In genomic region chr10:115315473-115316171, GRCm38 (mm10) we compare ENCODE assay signal across 8 mouse cellular contexts. TPM values are rescaled to one million over a fixed set of nuclear protein-coding genes. Genes with fewer than 3 reads are reported as not detected.
DNase-seq lines count a peak whose midpoint lies in the region; ATAC-seq and TF ChIP-seq lines count a peak whose summit lies in the region.

Gene Rab21, minus strand, starts transcription at chr10:115315594.

- peak; percentile 88 to 93 for TF ChIP-seq POLR2A in MEL (IDR thresholded peaks at IDR 0.05; ENCODE audit: control insufficient read depth in 1 of 2, insufficient read depth in 1 of 2, low read depth in 1 of 2, low read length in 2 of 2, poor library complexity in 1 of 2)
- peak; percentile 99 for TF ChIP-seq POLR2A in cerebellum, adult 2 months (IDR thresholded peaks at IDR 0.05; ENCODE audit: borderline replicate concordance, insufficient read depth, low read length)

- H3K4me2 ChIP-seq in lung, embryonic 16.5 days (ENCODE audit: low read depth, low read length) = peak within 1 kb of the TSS; percentile 85

- no peaks in the 10 kb centered on the region for H3K9me3 ChIP-seq in MEL (replicated peaks; ENCODE audit: insufficient read depth, low read length)
- H3K9me3 ChIP-seq in lung, embryonic 16.5 days (ENCODE audit: control insufficient read depth, low read length) = no peaks in the 10 kb centered on the region

- peak in 1 of 2 experiments; percentile 54; a peak in 2 of 4 replicates for TF ChIP-seq EP300 in MEL (IDR thresholded peaks at IDR 0.05; ENCODE audit: low read depth in 1 of 2, low read length in 2 of 2)

- H3K9ac ChIP-seq in MEL (ENCODE audit: control insufficient read depth, low read depth, low read length, poor library complexity, severe bottlenecking) = peak within 1 kb of the TSS; percentile 89
- peak within 1 kb of the TSS; percentile 90 for H3K9ac ChIP-seq in lung, embryonic 16.5 days (ENCODE audit: low read length)

- under 1% methylated on average over 48 of the region's 48 CpGs for WGBS in cerebellum, adult 2 months
- WGBS in lung, embryonic 16.5 days = under 1% methylated on average over 45 of the region's 48 CpGs

- peak within 1 kb of the TSS; percentile 70 for H3K27ac ChIP-seq in MEL (ENCODE audit: control insufficient read depth, low read depth, low read length)
- peak within 1 kb of the TSS; percentile 79 for H3K27ac ChIP-seq in cerebellum, adult 2 months (ENCODE audit: insufficient read depth, low read length)
- H3K27ac ChIP-seq in lung, embryonic 16.5 days (ENCODE audit: low read length) = peak within 1 kb of the TSS; percentile 92

- no peaks in the 10 kb centered on the region for H3K27me3 ChIP-seq in MEL (ENCODE audit: control insufficient read depth in 1 of 2, insufficient read depth in 2 of 2, low read length in 2 of 2)
- no peaks in the 10 kb centered on the region for H3K27me3 ChIP-seq in cerebellum, adult 2 months (ENCODE audit: control insufficient read depth, insufficient read depth, low read length)
- no peaks in the 10 kb centered on the region for H3K27me3 ChIP-seq in lung, embryonic 16.5 days (ENCODE audit: control insufficient read depth, insufficient read depth, low read depth, low read length)

- peaks cover 37% of the 10 kb centered on the region for H3K79me2 ChIP-seq in MEL (ENCODE audit: control insufficient read depth, insufficient read depth, low read length, poor library complexity)

- TF ChIP-seq CTCF in MEL (IDR thresholded peaks at IDR 0.05 in 2 of 3, conservative IDR thresholded peaks at IDR 0.05 in 1 of 3; ENCODE audit: control insufficient read depth in 1 of 3, insufficient read depth in 1 of 3, low read depth in 2 of 3, low read length in 3 of 3, poor library complexity in 1 of 3, severe bottlenecking in 1 of 3) = no peak
- TF ChIP-seq CTCF in cerebellum, adult 2 months (IDR thresholded peaks at IDR 0.05; ENCODE audit: borderline replicate concordance, insufficient read depth, low read depth, low read length) = no peak

- TF ChIP-seq RAD21 in MEL (IDR thresholded peaks at IDR 0.05; ENCODE audit: low read depth, low read length) = no peak

- H3K4me1 ChIP-seq in MEL (ENCODE audit: control insufficient read depth in 1 of 2, insufficient read depth in 2 of 2, low read length in 2 of 2) = peaks cover 8 to 30% of the 10 kb centered on the region in 2 experiments
- H3K4me1 ChIP-seq in cerebellum, adult 2 months (ENCODE audit: control insufficient read depth, insufficient read depth, low read length) = peaks cover 24% of the 10 kb centered on the region
- H3K4me1 ChIP-seq in lung, embryonic 16.5 days (replicated peaks; ENCODE audit: control insufficient read depth, insufficient read depth, low read length) = peaks cover 26% of the 10 kb centered on the region

- peak within 1 kb of the TSS; percentile 70 to 94 for H3K4me3 ChIP-seq in MEL (ENCODE audit: control insufficient read depth in 1 of 2, insufficient read depth in 1 of 2, low read depth in 2 of 2, low read length in 2 of 2)
- peak within 1 kb of the TSS; percentile 65 for H3K4me3 ChIP-seq in cerebellum, adult 2 months (replicated peaks; ENCODE audit: insufficient read depth, low read depth, low read length)
- peak within 1 kb of the TSS; percentile 78 for H3K4me3 ChIP-seq in lung, embryonic 16.5 days (ENCODE audit: low read length)

- DNase-seq in MEL (ENCODE audit: low read depth, low spot score) = peak; percentile 90
- peak; percentile 96 to 100 for DNase-seq in cerebellum, adult 2 months
- DNase-seq in forelimb bud, embryonic 11.5 days (ENCODE audit: low read depth, low spot score) = peak; percentile 88
- peak; percentile 87 for DNase-seq in layer of hippocampus, adult 9-10 months (ENCODE audit: low spot score)
- DNase-seq in ovary, postnatal 10 days (ENCODE audit: low spot score) = peak; percentile 99
- peak; percentile 96 to 98 for DNase-seq in thymus, postnatal 10 days (ENCODE audit: low spot score in 2 of 2)

- H3K36me3 ChIP-seq in MEL (ENCODE audit: control insufficient read depth in 1 of 2, insufficient read depth in 2 of 2, low read length in 2 of 2) = peaks cover 0 to 28% of the 10 kb centered on the region in 2 experiments; a peak in 2 of 4 replicates
- H3K36me3 ChIP-seq in lung, embryonic 16.5 days (ENCODE audit: control insufficient read depth, insufficient read depth, low read length) = no peaks in the 10 kb centered on the region

- ATAC-seq in hematopoietic stem cell, adult 5-6 weeks (replicated peaks in 1 of 2; ENCODE audit: insufficient read depth in 1 of 2, low FRiP score in 2 of 2, low TSS enrichment in 1 of 2, low read depth in 1 of 2, poor library complexity in 2 of 2, severe bottlenecking in 2 of 2) = peak; percentile 62 to 79
- peak; percentile 96 for ATAC-seq in lung, embryonic 16.5 days (ENCODE audit: low read depth)

TF ChIP-seq in MEL, 35 proteins besides CTCF, POLR2A, EP300 and RAD21:
- TF ChIP-seq NRF1 (IDR thresholded peaks at IDR 0.05; ENCODE audit: insufficient read depth, low read depth, low read length, poor library complexity, severe bottlenecking) (no peak), HCFC1 (IDR thresholded peaks at IDR 0.05; ENCODE audit: low read depth, low read length) (peak; percentile 81), MAFK (IDR thresholded peaks at IDR 0.05; ENCODE audit: borderline replicate concordance, low read depth, low read length) (no peak), ZKSCAN1 (IDR thresholded peaks at IDR 0.05; ENCODE audit: low read depth, low read length) (no peak), MYC (IDR thresholded peaks at IDR 0.05; ENCODE audit: low read depth, low read length) (no peak), ELF1 (IDR thresholded peaks at IDR 0.05; ENCODE audit: low read depth, low read length) (peak; percentile 84), ZNF384 (IDR thresholded peaks at IDR 0.05; ENCODE audit: low read depth, low read length) (no peak), USF2 (IDR thresholded peaks at IDR 0.05; ENCODE audit: borderline replicate concordance in 1 of 2, insufficient read depth in 1 of 2, low read depth in 1 of 2, low read length in 2 of 2) (peak; percentile 76 to 92), MEF2A (IDR thresholded peaks at IDR 0.05; ENCODE audit: extremely low read depth, insufficient replicate concordance, low read depth, low read length, poor library complexity, severe bottlenecking) (no peak), TBP (IDR thresholded peaks at IDR 0.05; ENCODE audit: low read depth, low read length) (peak; percentile 75), USF1 (IDR thresholded peaks at IDR 0.05; ENCODE audit: low read depth, low read length) (peak; percentile 98), POLR2AphosphoS2 (IDR thresholded peaks at IDR 0.05; ENCODE audit: low read length) (peak; percentile 86), KAT2A (conservative IDR thresholded peaks at IDR 0.05; ENCODE audit: low read depth, low read length) (no peak), POLR2AphosphoS5 (IDR thresholded peaks at IDR 0.05; ENCODE audit: borderline replicate concordance, low read depth, low read length) (peak; percentile 45; the same call in 1 of the 2 replicates), SMC3 (IDR thresholded peaks at IDR 0.05; ENCODE audit: low read depth, low read length) (no peak), BHLHE40 (IDR thresholded peaks at IDR 0.05; ENCODE audit: borderline replicate concordance, low read depth, low read length) (peak; percentile 91), MXI1 (IDR thresholded peaks at IDR 0.05; ENCODE audit: low read depth, low read length) (peak; percentile 73), JUND (IDR thresholded peaks at IDR 0.05; ENCODE audit: low read depth, low read length) (no peak), TAL1 (IDR thresholded peaks at IDR 0.05; ENCODE audit: low read length) (peak; percentile 53), TCF12 (IDR thresholded peaks at IDR 0.05; ENCODE audit: low read depth, low read length) (peak; percentile 51), SIN3A (IDR thresholded peaks at IDR 0.05; ENCODE audit: low read length) (peak; percentile 74; the same call in 1 of the 2 replicates), UBTF (IDR thresholded peaks at IDR 0.05; ENCODE audit: borderline replicate concordance, insufficient read depth, low read depth, low read length) (0 out of 2 replicates have a peak, but pooled peaks have one; percentile 1), NELFE (IDR thresholded peaks at IDR 0.05; ENCODE audit: low read depth, low read length) (peak; percentile 88), MAX (IDR thresholded peaks at IDR 0.05; ENCODE audit: low read length) (peak; percentile 92), RCOR1 (IDR thresholded peaks at IDR 0.05; ENCODE audit: low read depth, low read length) (peak; percentile 50), MYB (IDR thresholded peaks at IDR 0.05; ENCODE audit: low read depth, low read length) (0 out of 2 replicates have a peak, but pooled peaks have one; percentile 16), GATA1 (IDR thresholded peaks at IDR 0.05; ENCODE audit: low read depth, low read length) (peak; percentile 43; the same call in 1 of the 2 replicates), E2F4 (IDR thresholded peaks at IDR 0.05; ENCODE audit: borderline replicate concordance, low read depth, low read length) (no peak), ZC3H11A (IDR thresholded peaks at IDR 0.05; ENCODE audit: low read depth, low read length) (no peak), GABPA (IDR thresholded peaks at IDR 0.05; ENCODE audit: low read depth, low read length) (no peak), ETS1 (IDR thresholded peaks at IDR 0.05; ENCODE audit: low read depth, low read length) (peak; percentile 49; the same call in 1 of the 2 replicates), MAZ (IDR thresholded peaks at IDR 0.05; ENCODE audit: low read depth, low read length) (peak; percentile 38; the same call in 1 of the 2 replicates), ZMIZ1 (IDR thresholded peaks at IDR 0.05; ENCODE audit: low read depth, low read length) (peak; percentile 83; the same call in 1 of the 2 replicates), CHD1 (IDR thresholded peaks at IDR 0.05; ENCODE audit: low read depth, low read length) (0 out of 2 replicates have a peak, but pooled peaks have one; percentile 11), CHD2 (IDR thresholded peaks at IDR 0.05; ENCODE audit: low read length) (no peak)

RNA-seq across cellular contexts. Expression of gene Rab21, which starts in this region (rescaled TPM):
- total RNA-seq in MEL (2012; rRNA removed) = 12.9 and 15.5 TPM in 2 replicates
- polyA plus RNA-seq in MEL (2012; ENCODE audit: insufficient read depth in 1 of 2, insufficient read length in 2 of 2, low read depth in 1 of 2, low replicate concordance in 2 of 2, missing spikeins in 1 of 2) = 10 to 100 TPM; 20.9 to 31.5 TPM
- 53.3 and 53.8 TPM in 2 replicates for polyA plus RNA-seq in cerebellum, adult 2 months (2012; rRNA removed)
- 40.4 and 56.3 TPM in 2 replicates for total RNA-seq in hematopoietic stem cell, adult 5-6 weeks (2017)
- polyA plus RNA-seq in lung, embryonic 16.5 days (2015; fragmentation: Nextera tagmentation; extraction: Ambion mirVana) = 3.8 and 4.0 TPM in 2 replicates

Comparison
In these comparisons a context has a peak if more than half of its experiments do, and no peak if none do; other contexts are left out.
1. Peak in every context shown above with its lines: DNase-seq, ATAC-seq, H3K4me3 ChIP-seq and H3K27ac ChIP-seq.